Mouse (Mus musculus) heart, postnatal 0 days (tissue): ENCODE data around the gene Hils1. TPM values are rescaled to one million over a fixed set of nuclear protein-coding genes. Genes with fewer than 3 reads are reported as not detected.

Source experiments
- ATAC-seq: fragments of 200-750 bp; cut with Nextera tagmentation; 2 replicates; pipeline ENCODE4 v1.8.0; 2017; ENCODE audit warnings: low read depth, moderate number of reproducible peaks, moderate library complexity; ENCODE audit not compliant: insufficient read depth
- DNase-seq: peaks from one replicate; pipeline ENCODE4 v3.0.0-alpha.2; 2016; ENCODE audit warnings: low spot score
- H3K27ac ChIP-seq: fragments of 300-500 bp; sonication (generic); 2 replicates; pipeline ENCODE4 v1.5.1; 2014; ENCODE audit warnings: low read depth, mild to moderate bottlenecking
- H3K27me3 ChIP-seq: fragments of 300-500 bp; sonication (generic); 2 replicates; pipeline ENCODE4 v1.6.1; 2014; ENCODE audit warnings: low read length, mixed read lengths; ENCODE audit not compliant: control insufficient read depth, insufficient read depth
- H3K36me3 ChIP-seq: fragments of 300-500 bp; sonication (generic); replicated peaks from 2 replicates; pipeline ENCODE4 v1.6.1; 2014; ENCODE audit warnings: low read length, mixed read lengths; ENCODE audit not compliant: control insufficient read depth, insufficient read depth
- H3K4me1 ChIP-seq: fragments of 300-500 bp; sonication (generic); 2 replicates; pipeline ENCODE4 v1.6.1; 2014; ENCODE audit warnings: antibody characterized with exemption; ENCODE audit not compliant: control insufficient read depth, insufficient read depth
- H3K4me2 ChIP-seq: fragments of 300-500 bp; sonication (generic); 2 replicates; pipeline ENCODE4 v1.6.1; 2014; ENCODE audit warnings: low read depth, mild to moderate bottlenecking, low read length, moderate library complexity
- H3K4me3 ChIP-seq: fragments of 300-500 bp; sonication (generic); 2 replicates; pipeline ENCODE4 v1.5.1; 2014; ENCODE audit warnings: low read depth, low read length
- H3K9ac ChIP-seq: fragments of 300-500 bp; sonication (generic); replicated peaks from 2 replicates; pipeline ENCODE4 v1.6.1; 2014; ENCODE audit warnings: low read depth, low read length, mixed read lengths
- H3K9me3 ChIP-seq: fragments of 300-500 bp; sonication (generic); replicated peaks from 2 replicates; pipeline ENCODE4 v1.6.1; 2016; ENCODE audit warnings: low read length; ENCODE audit not compliant: control insufficient read depth
- CTCF ChIP-seq: IDR thresholded peaks from 2 replicates; pipeline ENCODE4 v1.5.1; 2016; ENCODE audit warnings: antibody characterized with exemption, control low read depth, low read depth
- EP300 ChIP-seq: IDR thresholded peaks from 2 replicates; pipeline ENCODE4 v1.6.1; 2016; ENCODE audit warnings: antibody characterized with exemption, low read depth
- WGBS: fragments of 180-500 bp; shearing (Covaris S2); extraction: QIAGEN DNeasy Blood & Tissue Kit; methylation state at CpG from one replicate; pipeline ENCODE4 v1.1.7; 2014; 5-methylcytosine and 5-hydroxymethylcytosine counted together
- polyA plus RNA-seq: library from polyadenylated mRNA; unstranded; fragments of >200 nt; fragmentation: Nextera tagmentation; extraction: Ambion mirVana; gene quantifications from 2 replicates; pipeline ENCODE4 v1.2.1, GENCODE M21; 2015
- total RNA-seq: library from RNA; depleted of rRNA; stranded (reverse); fragments of >200 nt; gene quantifications from 2 replicates; pipeline ENCODE4 v1.2.3, GENCODE M21; 2014; ENCODE audit warnings: low replicate concordance

The Hils1 gene
- total and polyA plus RNA-seq, 2 experiments from 2014 or later: not detected

DNA sequence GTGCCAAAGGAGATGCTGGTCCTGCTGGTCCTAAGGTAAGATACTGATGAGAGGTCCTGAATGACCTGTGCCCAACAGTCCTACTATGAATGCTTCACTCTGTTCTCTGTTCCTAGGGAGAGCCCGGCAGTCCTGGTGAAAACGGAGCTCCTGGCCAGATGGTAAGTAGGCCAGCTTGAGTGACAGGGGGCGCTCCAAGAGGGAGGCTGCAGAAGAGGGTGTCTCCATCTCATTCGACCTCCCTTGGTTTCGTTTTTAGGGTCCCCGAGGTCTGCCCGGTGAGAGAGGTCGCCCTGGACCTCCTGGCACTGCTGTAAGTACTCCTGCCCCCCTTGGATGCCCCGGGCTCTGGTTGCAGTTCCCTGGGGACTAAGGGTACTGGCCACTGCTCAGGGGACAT lies 26.3 kb upstream of the Hils1 start:
- WGBS: 32% methylated on average over 9 of the region's 9 CpGs
- ATAC-seq: no peak
- Histone ChIP-seq H3K4me3 (no peak overlapping the region), H3K9ac (no peak overlapping the region), H3K4me1 (peaks cover 4% of the 10 kb centered on the region; the same call in 1 of the 2 replicates), H3K27me3 (peaks cover 32% of the 10 kb centered on the region), H3K36me3 (no peaks in the 10 kb centered on the region), H3K9me3 (no peaks in the 10 kb centered on the region), H3K4me2 (no peak overlapping the region), H3K27ac (peak overlapping the region; percentile 36; the same call in 1 of the 2 replicates)
- TF ChIP-seq CTCF (no peak), EP300 (no peak)
- DNase-seq: no peak

DNA sequence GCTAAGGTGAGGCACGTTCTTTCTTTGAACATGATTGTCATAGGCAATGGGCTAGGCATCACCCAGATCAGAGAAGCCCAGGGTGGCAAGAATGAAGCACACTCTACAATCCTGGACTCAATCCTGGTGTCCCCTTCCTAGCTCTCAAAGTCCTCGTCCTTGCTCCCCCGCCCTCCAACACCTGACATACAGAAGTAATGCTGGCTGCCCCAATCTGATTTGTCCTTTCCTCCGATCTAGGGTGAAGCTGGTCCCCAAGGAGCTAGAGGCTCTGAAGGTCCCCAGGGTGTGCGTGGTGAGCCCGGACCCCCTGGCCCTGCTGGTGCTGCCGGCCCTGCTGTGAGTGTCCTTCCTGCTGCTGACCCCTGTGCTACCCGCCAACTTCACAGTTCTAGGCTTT lies 25.6 kb upstream of the Hils1 start:
- Histone ChIP-seq H3K27me3 (peaks cover 26% of the 10 kb centered on the region), H3K4me3 (no peak overlapping the region), H3K9ac (no peak overlapping the region), H3K27ac (peak overlapping the region; percentile 36), H3K4me2 (no peak overlapping the region), H3K9me3 (no peaks in the 10 kb centered on the region), H3K36me3 (no peaks in the 10 kb centered on the region), H3K4me1 (peaks cover 4% of the 10 kb centered on the region; the same call in 1 of the 2 replicates)
- ATAC-seq (no peak), DNase-seq (no peak)
- WGBS: 73% methylated on average over 8 of the region's 8 CpGs
- TF ChIP-seq EP300: no peak
- no peak for TF ChIP-seq CTCF

DNA sequence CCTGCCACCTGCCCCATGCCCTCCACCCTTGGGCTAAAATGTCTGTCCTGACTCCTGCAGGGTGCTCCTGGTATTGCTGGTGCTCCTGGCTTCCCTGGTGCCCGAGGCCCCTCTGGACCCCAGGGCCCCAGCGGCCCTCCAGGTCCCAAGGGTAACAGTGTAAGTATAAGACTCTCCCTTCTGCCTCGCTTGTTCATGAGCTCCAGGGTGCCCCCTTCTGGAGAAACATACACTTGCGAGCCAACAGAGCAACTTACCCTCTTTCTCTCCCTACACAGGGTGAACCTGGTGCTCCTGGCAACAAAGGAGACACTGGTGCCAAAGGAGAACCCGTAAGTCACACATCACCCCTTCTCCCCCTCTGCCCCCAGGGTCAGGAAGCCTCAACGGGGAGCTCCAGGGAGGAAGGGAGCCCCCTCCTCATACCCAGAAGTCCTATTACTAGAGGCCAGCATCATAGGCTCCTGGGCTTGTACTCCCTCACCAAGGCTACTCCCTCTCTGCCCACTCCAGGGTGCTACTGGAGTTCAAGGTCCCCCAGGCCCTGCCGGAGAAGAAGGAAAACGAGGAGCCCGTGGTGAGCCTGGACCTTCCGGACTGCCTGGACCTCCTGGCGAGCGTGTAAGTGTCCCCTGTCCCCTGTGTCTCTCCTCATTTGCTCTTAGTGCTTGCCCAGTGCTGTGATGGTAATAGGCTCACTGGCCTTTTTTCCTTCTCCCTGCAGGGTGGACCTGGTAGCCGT lies 24.9 kb upstream of the Hils1 start:
- Histone ChIP-seq H3K27ac (no peak overlapping the region; the same call in 1 of the 2 replicates), H3K9ac (no peak overlapping the region), H3K9me3 (no peaks in the 10 kb centered on the region), H3K36me3 (no peaks in the 10 kb centered on the region), H3K4me1 (peaks cover 4% of the 10 kb centered on the region; the same call in 1 of the 2 replicates), H3K4me2 (no peak overlapping the region), H3K27me3 (peaks cover 26% of the 10 kb centered on the region), H3K4me3 (no peak overlapping the region)
- 44% methylated on average over 12 of the region's 13 CpGs for WGBS
- no peak for ATAC-seq
- no peak for DNase-seq
- no peak for TF ChIP-seq EP300
- peak; percentile 44 for TF ChIP-seq CTCF

DNA sequence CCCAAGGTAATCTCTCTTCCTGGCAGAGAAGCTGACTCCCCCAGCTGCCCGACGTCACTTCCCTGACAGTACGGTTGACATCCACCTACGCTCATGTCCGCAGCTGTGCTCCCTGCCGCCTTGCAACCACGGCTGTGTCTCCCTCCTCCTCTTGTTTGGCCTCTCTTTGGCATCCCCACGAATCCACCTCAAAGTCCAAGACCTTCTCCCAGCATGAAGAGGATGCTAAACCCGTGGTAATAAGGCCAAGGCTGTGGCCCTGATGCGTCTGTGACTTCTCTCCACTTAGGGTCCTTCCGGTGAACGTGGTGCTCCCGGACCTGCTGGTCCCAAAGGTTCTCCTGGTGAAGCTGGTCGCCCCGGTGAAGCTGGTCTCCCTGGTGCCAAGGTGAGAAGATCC lies 24.3 kb upstream of the Hils1 start:
- Histone ChIP-seq H3K36me3 (no peaks in the 10 kb centered on the region), H3K27ac (no peak overlapping the region)
- DNase-seq: no peak

DNA sequence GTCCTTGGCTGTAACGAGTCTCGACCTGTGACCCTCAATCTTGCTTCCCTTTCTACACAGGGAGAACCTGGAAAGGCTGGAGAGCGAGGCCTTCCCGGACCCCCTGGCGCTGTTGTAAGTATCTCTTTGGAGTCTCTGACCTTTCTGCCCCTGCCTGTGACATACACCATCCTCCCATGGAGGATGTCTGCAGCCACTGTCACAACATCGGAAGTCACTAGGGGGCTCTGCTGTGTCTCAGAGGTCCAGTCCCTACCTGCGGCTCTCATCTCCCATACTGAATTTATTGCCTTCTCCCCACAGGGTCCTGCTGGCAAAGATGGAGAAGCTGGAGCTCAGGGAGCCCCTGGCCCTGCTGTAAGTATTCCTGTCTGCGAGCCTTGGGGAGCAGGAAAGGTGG lies 23.1 kb upstream of the Hils1 start:
- ATAC-seq: no peak
- no peak overlapping the region for H3K4me2 ChIP-seq
- no peaks in the 10 kb centered on the region for H3K4me1 ChIP-seq
- H3K9ac ChIP-seq: no peak overlapping the region
- peaks cover 15% of the 10 kb centered on the region for H3K27me3 ChIP-seq
- WGBS: 25% methylated on average over 8 of the region's 8 CpGs
- H3K9me3 ChIP-seq: no peaks in the 10 kb centered on the region
- no peak for DNase-seq
- H3K4me3 ChIP-seq: no peak overlapping the region
- 0 out of 2 replicates have a peak, but pooled peaks have one; percentile 9 for TF ChIP-seq CTCF
- TF ChIP-seq EP300: no peak
- no peaks in the 10 kb centered on the region for H3K36me3 ChIP-seq
- peak overlapping the region; percentile 1; the same call in 1 of the 2 replicates for H3K27ac ChIP-seq

More for the DNA sequence above, 24.3 kb upstream of the Hils1 start:
- Histone ChIP-seq H3K4me3 (no peak overlapping the region), H3K4me2 (no peak overlapping the region), H3K9me3 (no peaks in the 10 kb centered on the region), H3K4me1 (no peaks in the 10 kb centered on the region), H3K9ac (no peak overlapping the region), H3K27me3 (peaks cover 24% of the 10 kb centered on the region)
- no peak for ATAC-seq
- no peak for TF ChIP-seq CTCF
- no peak for TF ChIP-seq EP300
- WGBS: 69% methylated on average over 15 of the region's 15 CpGs
